Mouse (Mus musculus) cerebellum, postnatal 14 days (tissue): ENCODE results near the gene Ppp3r2.

Experiments used
- DNase-seq, 2 experiments: peaks; one replicate each; pipeline ENCODE4 v3.0.0; 2021; ENCODE audit warnings: mixed read lengths in 2 of 2

Gene Ppp3r2

DNA sequence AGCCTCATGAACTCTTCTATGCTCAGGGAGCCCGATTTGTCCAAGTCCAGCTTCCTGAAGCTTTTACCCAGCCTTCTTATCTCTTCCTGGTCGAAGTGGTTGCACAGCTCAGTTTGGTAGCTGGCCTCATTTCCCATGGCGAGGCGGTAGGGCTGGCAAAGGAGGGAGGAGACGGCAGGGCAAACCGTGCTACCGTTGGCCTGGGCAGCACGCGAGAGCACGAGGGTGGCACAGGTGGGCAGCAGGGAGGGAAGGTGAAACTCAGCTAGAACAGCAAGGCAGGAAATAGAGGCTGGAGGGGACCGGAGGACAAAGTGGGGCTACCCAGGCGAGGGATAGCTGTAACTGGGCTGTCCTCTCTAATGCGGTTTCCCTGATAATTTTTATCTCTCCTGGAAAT lies at the start of gene Ppp3r2:
TSS of gene Ppp3r2 (minus strand) at position 213 of the 400 bp plus-strand sequence.
- no peak for DNase-seq

DNA sequence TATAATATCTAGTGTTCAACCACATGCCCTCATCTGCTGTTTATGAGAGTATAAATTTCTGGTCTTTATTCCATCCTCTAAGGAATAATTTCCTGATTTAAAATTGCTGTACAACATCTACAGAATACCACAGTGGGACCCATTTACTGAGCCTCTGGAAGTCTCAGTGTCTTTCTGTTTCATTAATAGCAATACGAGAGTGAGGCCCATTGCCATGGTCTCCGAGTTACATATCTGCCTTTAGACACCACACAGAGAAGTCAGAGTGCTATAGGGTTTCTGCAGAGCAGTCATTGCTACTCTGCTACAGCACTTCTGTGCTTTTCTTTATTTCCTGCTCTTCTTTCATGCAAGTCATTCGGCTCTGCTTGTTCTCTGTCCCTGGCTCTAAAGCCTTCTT lies 47.5 kb upstream of the Ppp3r2 start:
- no peak for DNase-seq

- no peak for DNase-seq
These were observed 42.1 kb upstream of the Ppp3r2 start for GRCm38 (mm10) chr4:49723908-49724307.

DNA sequence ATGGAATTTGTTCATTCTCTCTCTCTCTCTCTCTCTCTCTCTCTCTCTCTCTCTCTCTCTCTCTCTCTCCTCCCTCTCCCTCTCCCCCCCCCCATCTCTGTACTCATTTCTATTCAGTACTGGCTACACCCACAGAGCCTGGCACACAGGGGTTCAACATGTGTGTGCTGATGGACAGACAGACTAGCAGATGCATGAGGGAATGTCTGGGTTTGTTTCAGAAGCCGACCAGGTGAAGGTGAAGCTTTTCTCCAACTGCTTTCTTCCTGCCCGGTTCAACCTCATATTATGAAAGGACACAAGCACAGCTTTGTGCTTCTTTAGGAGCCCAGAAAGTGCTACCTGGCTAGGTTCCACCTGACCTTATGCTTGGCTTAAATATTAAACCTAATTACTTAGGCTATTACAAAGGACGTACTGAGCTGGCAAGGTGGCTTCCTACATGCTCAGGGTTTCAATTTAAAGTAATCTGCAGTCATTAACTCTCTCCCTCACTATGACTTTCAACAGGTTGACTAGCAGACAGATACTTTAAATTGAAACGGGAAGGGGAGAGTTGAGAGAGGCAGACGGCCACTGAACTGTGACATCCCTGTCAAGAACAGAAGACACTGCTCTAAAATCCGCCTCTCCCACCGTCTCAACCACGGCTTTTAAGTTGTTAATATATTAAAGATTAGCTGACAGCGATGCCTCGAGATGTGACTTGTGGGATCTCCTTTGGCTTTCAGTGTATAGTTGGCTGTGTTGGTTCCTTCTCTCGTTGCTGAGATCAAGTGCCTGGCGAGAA lies 9.8 kb upstream of the Ppp3r2 start:
- DNase-seq = no peak

DNA sequence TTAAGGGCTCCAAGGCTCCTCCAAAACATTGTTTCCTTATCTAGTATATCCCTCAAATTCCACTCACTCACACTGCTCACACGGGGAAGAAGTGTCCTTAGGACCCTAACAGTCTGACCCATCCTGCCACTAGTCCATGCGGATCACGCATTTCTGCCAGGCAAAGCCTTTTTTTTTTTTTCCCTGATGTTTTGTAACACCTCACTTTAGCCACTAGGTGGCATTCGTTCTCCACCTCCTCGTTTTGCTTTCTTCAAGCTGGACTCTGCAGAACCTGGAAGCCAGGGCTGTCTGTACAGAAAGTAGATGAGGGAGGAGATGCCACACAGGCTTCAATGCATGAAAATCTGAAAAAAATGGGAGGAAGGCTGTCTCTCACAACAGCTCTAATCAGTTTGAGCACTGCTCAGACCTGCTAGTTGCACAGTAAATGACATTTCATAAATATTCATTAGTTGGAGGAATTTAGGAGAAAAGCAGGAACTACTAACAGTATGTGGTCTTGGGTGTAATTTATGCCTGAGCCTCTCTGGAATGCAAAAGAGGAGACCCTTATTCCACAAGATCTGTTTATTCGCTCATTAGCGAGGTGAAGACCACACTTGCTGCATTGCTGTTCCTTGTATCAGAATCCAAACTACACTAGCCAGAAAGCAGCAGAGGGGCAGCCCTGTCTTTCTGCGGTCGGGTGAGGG lies 6.9 kb upstream of the Ppp3r2 start:
- DNase-seq = peak; percentile 71 to 75

DNA sequence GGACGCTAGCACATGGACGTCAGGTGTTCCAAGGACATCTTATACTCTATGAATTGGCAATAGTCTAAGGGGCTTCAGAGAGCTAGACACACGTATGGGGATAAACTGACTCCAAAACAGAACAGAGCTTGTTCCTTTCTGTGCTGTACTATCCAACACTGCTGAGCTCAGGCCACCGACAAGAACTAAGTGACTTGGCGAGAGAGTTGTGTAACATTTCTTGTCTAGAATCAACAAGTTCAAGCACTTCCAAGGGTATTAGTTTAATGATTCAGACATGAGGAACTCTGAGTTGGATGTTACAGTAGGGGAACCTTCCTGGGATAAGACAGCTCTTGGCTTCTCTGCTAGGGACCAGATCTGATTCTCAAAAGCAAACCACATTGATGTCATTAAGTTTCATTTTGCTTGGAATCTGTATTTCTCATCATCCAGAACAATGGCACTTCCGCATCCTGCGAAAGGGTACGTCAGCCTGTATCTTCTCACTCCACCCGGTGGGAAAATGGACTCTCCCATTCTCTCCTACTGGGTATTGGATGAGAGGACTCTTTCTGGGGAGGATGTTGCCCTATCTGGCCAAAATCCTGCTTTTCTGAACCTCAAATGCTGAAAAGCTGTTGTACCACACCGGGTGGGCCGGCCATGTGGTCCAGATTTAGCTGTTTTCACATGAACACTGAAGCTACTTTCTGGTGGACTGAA lies 1.5 kb downstream of the Ppp3r2 start:
- no peak for DNase-seq

GRCm38 (mm10) chr4:49676790-49677189 lies 5.0 kb downstream of the Ppp3r2 start:
- no peak for DNase-seq

GRCm38 (mm10) chr4:49676071-49676470 lies 5.8 kb downstream of the Ppp3r2 start:
- DNase-seq = no peak

DNA sequence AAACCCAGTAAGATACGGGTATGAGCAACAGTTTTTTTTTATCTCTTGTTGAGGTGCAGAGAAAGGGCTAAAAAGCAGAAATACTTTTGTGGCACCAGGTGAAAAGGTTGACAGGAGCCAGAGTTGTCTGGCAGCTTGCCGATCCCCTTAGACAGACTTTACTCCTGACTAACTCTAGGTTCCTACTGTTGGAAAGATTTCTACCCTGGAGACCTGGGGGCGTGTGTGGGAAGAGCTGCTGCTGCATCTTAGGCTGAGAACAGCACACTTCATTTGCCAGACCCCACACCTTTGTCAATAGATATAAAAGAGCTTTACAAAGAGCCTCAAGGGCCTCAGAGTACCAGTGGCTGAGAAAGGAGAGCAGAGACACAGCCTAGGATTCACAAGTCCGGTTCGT lies 17.0 kb downstream of the Ppp3r2 start:
- DNase-seq = no peak

DNA sequence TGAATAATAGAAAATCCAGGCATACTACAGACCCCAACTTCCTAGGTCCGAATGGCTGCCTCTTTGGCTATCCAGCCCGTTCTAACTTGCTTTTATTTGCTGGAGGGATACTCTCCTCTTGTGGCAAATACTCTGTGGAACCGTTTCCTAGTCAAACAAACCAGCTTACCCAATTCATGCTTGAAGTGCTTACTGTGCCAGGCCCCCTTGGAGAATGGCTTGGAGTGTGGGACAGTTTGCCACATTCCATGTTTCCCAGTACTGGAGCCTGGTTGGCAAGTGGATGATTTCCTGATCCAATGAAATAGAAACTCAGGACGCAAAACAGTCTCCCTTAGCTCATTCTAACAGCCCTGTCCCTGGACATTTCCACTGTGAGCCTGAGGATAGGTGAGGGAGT lies 19.6 kb downstream of the Ppp3r2 start:
- DNase-seq = no peak

GRCm38 (mm10) chr4:49661664-49662063 lies 20.2 kb downstream of the Ppp3r2 start:
- DNase-seq = no peak

GRCm38 (mm10) chr4:49659421-49659820 lies 22.4 kb downstream of the Ppp3r2 start:
- DNase-seq = peak in 1 of 2 experiments; percentile 10

GRCm38 (mm10) chr4:49639913-49640312 lies 41.9 kb downstream of the Ppp3r2 start:
- no peak for DNase-seq

- DNase-seq = peak; percentile 19 to 46
These were observed 44.0 kb downstream of the Ppp3r2 start for GRCm38 (mm10) chr4:49637821-49638220.

GRCm38 (mm10) chr4:49632139-49632481 lies 49.7 kb downstream of the Ppp3r2 start:
- no peak for DNase-seq

GRCm38 (mm10) chr4:49631319-49632138 lies 50.3 kb downstream of the Ppp3r2 start, which contains the start of gene Rnf20:
Gene Rnf20 (plus strand): TSS chr4:49632006.
- peak; percentile 96 to 97 for DNase-seq

DNA sequence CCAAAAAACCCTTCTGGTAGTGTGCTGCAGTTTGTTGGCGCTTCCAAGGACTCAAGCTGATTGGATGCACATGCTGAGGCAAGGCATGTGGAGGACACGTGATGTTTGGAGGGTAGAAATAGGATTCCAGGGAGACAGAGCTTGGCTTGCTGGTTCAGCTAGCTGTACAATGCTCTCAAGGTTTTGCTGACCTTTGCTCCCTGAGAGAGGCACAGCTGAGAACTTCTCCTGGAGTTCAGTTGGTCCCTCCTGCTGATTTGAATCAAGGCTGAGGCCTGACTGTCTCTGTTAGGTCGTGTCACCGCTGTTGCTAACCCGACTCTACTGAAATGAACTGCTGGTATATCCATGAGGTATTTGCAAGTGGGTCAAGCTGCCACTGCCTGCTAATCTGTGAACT lies 52.9 kb downstream of the Ppp3r2 start:
- DNase-seq = no peak
